Mouse (Mus musculus): ENCODE results near the gene Galm. TPM values are rescaled to one million over a fixed set of nuclear protein-coding genes. Genes with fewer than 3 reads are reported as not detected.

Gene Galm
- polyA plus RNA-seq, 1 experiment: 7.6 TPM

DNA sequence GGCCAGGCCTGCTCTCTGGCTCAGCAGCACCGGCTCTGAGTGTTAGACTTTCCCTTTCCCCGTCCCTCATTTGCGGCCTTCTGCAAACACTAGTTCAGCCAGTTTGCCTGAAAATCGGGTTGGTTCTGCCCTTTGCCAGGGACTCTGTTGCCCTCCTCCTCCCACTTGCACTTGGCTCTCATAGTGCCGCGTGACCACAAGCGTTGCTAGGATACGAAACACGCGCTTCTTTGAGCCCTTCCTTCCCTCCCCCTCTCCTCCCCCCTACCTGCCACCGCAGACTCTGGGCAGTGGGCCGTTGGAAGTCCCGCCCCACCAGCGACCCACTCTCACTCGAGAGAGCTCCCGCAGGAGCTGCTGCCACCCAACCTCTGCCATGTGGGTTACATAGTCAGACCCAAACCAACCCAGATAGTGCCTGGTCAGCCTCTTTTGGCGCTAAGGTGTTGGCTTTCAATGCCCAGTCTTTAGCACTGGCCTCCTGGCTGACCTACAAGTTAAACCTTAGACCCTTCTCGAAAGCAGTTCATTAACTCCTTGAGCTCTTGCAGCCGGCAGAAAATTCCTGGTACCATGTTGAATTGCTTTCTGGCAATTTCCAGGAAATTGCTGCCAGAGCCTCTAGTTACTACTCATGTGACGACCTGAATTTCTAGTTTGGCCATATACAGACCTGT lies 31.1 kb upstream of the Galm start:
- H3K4me1 ChIP-seq (ENCODE audit: control insufficient read depth, insufficient read depth, low read length): no peaks in the 10 kb centered on the region
- TF ChIP-seq CTCF (IDR thresholded peaks at IDR 0.05; ENCODE audit: insufficient read depth, low read length): no peak
- peak; percentile 58; the same call in 1 of the 2 replicates for TF ChIP-seq POLR2A (IDR thresholded peaks at IDR 0.05; ENCODE audit: borderline replicate concordance, extremely low read depth, low read depth, low read length)

GRCm38 (mm10) chr17:80096720-80097114 lies 30.6 kb upstream of the Galm start:
- no peak for TF ChIP-seq CTCF (IDR thresholded peaks at IDR 0.05; ENCODE audit: insufficient read depth, low read length)
- TF ChIP-seq POLR2A (IDR thresholded peaks at IDR 0.05; ENCODE audit: borderline replicate concordance, extremely low read depth, low read depth, low read length): no peak
- DNase-seq: no peak
- 80% methylated on average over 8 of the region's 8 CpGs for WGBS
- H3K4me3 ChIP-seq (replicated peaks; ENCODE audit: extremely low read depth, low read depth, low read length): no peak overlapping the region
- H3K4me1 ChIP-seq (ENCODE audit: control insufficient read depth, insufficient read depth, low read length): no peaks in the 10 kb centered on the region

More for the DNA sequence above, 31.1 kb upstream of the Galm start:
- H3K4me3 ChIP-seq (replicated peaks; ENCODE audit: extremely low read depth, low read depth, low read length): peak overlapping the region; percentile 12
- WGBS: 18% methylated on average over 20 of the region's 20 CpGs
- peak; percentile 71 for DNase-seq

- Histone ChIP-seq H3K4me3 (replicated peaks; ENCODE audit: extremely low read depth, low read depth, low read length) (no peak overlapping the region), H3K4me1 (ENCODE audit: control insufficient read depth, insufficient read depth, low read length) (no peaks in the 10 kb centered on the region)
- 51% methylated on average over 2 of the region's 2 CpGs for WGBS
- DNase-seq: no peak
- TF ChIP-seq POLR2A (IDR thresholded peaks at IDR 0.05; ENCODE audit: borderline replicate concordance, extremely low read depth, low read depth, low read length) (no peak), CTCF (IDR thresholded peaks at IDR 0.05; ENCODE audit: insufficient read depth, low read length) (no peak)
These were observed 30.1 kb upstream of the Galm start for GRCm38 (mm10) chr17:80097221-80097620.

- Histone ChIP-seq H3K4me1 (ENCODE audit: control insufficient read depth, insufficient read depth, low read length) (no peaks in the 10 kb centered on the region), H3K4me3 (replicated peaks; ENCODE audit: extremely low read depth, low read depth, low read length) (no peak overlapping the region)
- DNase-seq: no peak
- TF ChIP-seq CTCF (IDR thresholded peaks at IDR 0.05; ENCODE audit: insufficient read depth, low read length) (no peak), POLR2A (IDR thresholded peaks at IDR 0.05; ENCODE audit: borderline replicate concordance, extremely low read depth, low read depth, low read length) (no peak)
- WGBS: 63% methylated on average over 6 of the region's 6 CpGs
These were observed 27.4 kb upstream of the Galm start for GRCm38 (mm10) chr17:80099823-80100222.

DNA sequence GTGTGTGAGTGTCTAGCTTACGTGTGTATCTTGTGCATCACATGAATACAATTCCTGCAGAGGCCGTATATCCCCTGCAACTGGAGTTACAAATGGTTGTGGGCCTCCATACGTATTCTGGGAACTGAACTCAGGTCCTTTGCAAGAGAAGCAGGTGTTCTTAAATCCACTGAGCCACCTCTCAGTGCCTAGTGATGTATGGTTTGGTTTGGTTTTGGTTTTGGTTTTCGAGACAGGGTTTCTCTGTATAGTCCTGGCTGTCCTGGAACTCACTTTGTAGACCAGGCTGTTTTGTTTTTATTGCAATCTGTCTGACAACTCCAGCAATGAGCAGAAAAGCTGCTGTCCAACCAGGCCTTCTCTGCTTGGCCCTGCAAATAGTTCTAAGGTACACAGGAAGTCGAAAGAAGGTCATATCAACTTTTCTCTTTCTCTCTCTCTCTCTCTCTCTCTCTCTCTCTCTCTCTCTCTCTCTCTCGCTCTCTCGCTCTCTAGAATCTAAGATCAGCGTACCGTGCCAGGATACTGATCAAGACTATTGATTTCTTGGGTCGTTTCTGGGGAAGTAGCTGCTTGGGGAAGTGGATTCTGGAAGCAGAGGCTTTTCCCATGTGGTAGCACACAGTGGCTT lies 21.8 kb upstream of the Galm start:
- Histone ChIP-seq H3K4me1 (ENCODE audit: control insufficient read depth, insufficient read depth, low read length) (no peaks in the 10 kb centered on the region), H3K4me3 (replicated peaks; ENCODE audit: extremely low read depth, low read depth, low read length) (no peak overlapping the region)
- TF ChIP-seq POLR2A (IDR thresholded peaks at IDR 0.05; ENCODE audit: borderline replicate concordance, extremely low read depth, low read depth, low read length) (no peak), CTCF (IDR thresholded peaks at IDR 0.05; ENCODE audit: insufficient read depth, low read length) (no peak)
- no peak for DNase-seq
- WGBS: 73% methylated on average over 10 of the region's 10 CpGs

- TF ChIP-seq POLR2A (IDR thresholded peaks at IDR 0.05; ENCODE audit: borderline replicate concordance, extremely low read depth, low read depth, low read length): no peak
- TF ChIP-seq CTCF (IDR thresholded peaks at IDR 0.05; ENCODE audit: insufficient read depth, low read length): no peak
- WGBS: 45% methylated on average over 5 of the region's 5 CpGs
- no peak for DNase-seq
These were observed 14.5 kb upstream of the Galm start for GRCm38 (mm10) chr17:80112665-80113305.

GRCm38 (mm10) chr17:80113468-80113867 lies 13.8 kb upstream of the Galm start:
- no peak for DNase-seq
- no peak overlapping the region for H3K4me3 ChIP-seq (replicated peaks; ENCODE audit: extremely low read depth, low read depth, low read length)
- no peak for TF ChIP-seq POLR2A (IDR thresholded peaks at IDR 0.05; ENCODE audit: borderline replicate concordance, extremely low read depth, low read depth, low read length)
- TF ChIP-seq CTCF (IDR thresholded peaks at IDR 0.05; ENCODE audit: insufficient read depth, low read length): no peak
- 80% methylated on average over 4 of the region's 4 CpGs for WGBS
- H3K4me1 ChIP-seq (ENCODE audit: control insufficient read depth, insufficient read depth, low read length): 0 out of 2 replicates have a peak, but pooled peaks cover 2% of the 10 kb centered on the region

More at GRCm38 (mm10) chr17:80112665-80113305, 14.5 kb upstream of the Galm start:
- Histone ChIP-seq H3K4me3 (replicated peaks; ENCODE audit: extremely low read depth, low read depth, low read length) (no peak overlapping the region), H3K4me1 (ENCODE audit: control insufficient read depth, insufficient read depth, low read length) (0 out of 2 replicates have a peak, but pooled peaks cover 2% of the 10 kb centered on the region)

GRCm38 (mm10) chr17:80120396-80120795 lies 6.9 kb upstream of the Galm start:
- H3K4me1 ChIP-seq (ENCODE audit: control insufficient read depth, insufficient read depth, low read length): no peaks in the 10 kb centered on the region
- WGBS: 90% methylated on average over 3 of the region's 3 CpGs
- H3K4me3 ChIP-seq (replicated peaks; ENCODE audit: extremely low read depth, low read depth, low read length): no peak overlapping the region
- TF ChIP-seq POLR2A (IDR thresholded peaks at IDR 0.05; ENCODE audit: borderline replicate concordance, extremely low read depth, low read depth, low read length): no peak
- TF ChIP-seq CTCF (IDR thresholded peaks at IDR 0.05; ENCODE audit: insufficient read depth, low read length): no peak
- no peak for DNase-seq

- H3K4me1 ChIP-seq (ENCODE audit: control insufficient read depth, insufficient read depth, low read length): peaks cover 2% of the 10 kb centered on the region; the same call in 1 of the 2 replicates
- no peak for DNase-seq
- no peak for TF ChIP-seq POLR2A (IDR thresholded peaks at IDR 0.05; ENCODE audit: borderline replicate concordance, extremely low read depth, low read depth, low read length)
- TF ChIP-seq CTCF (IDR thresholded peaks at IDR 0.05; ENCODE audit: insufficient read depth, low read length): no peak
- H3K4me3 ChIP-seq (replicated peaks; ENCODE audit: extremely low read depth, low read depth, low read length): no peak overlapping the region
- 47% methylated on average over 1 of the region's 1 CpGs for WGBS
These were observed 5.4 kb upstream of the Galm start for GRCm38 (mm10) chr17:80121833-80122232.

All from lung, adult 2 months (tissue).